Mouse (Mus musculus) heart, postnatal 0 days (tissue): Measurements from ENCODE around the gene Wdr60. TPM values are rescaled to one million over a fixed set of nuclear protein-coding genes. Genes with fewer than 3 reads are reported as not detected.

ENCODE experiments used
- ATAC-seq: fragments of 200-750 bp; cut with Nextera tagmentation; 2 replicates; pipeline ENCODE4 v1.8.0; 2017; ENCODE audit warnings: low read depth, moderate number of reproducible peaks, moderate library complexity; ENCODE audit not compliant: insufficient read depth
- DNase-seq: peaks from one replicate; pipeline ENCODE4 v3.0.0-alpha.2; 2016; ENCODE audit warnings: low spot score
- H3K27ac ChIP-seq: fragments of 300-500 bp; sonication (generic); 2 replicates; pipeline ENCODE4 v1.5.1; 2014; ENCODE audit warnings: low read depth, mild to moderate bottlenecking
- H3K27me3 ChIP-seq: fragments of 300-500 bp; sonication (generic); 2 replicates; pipeline ENCODE4 v1.6.1; 2014; ENCODE audit warnings: low read length, mixed read lengths; ENCODE audit not compliant: control insufficient read depth, insufficient read depth
- H3K36me3 ChIP-seq: fragments of 300-500 bp; sonication (generic); replicated peaks from 2 replicates; pipeline ENCODE4 v1.6.1; 2014; ENCODE audit warnings: low read length, mixed read lengths; ENCODE audit not compliant: control insufficient read depth, insufficient read depth
- H3K4me1 ChIP-seq: fragments of 300-500 bp; sonication (generic); 2 replicates; pipeline ENCODE4 v1.6.1; 2014; ENCODE audit warnings: antibody characterized with exemption; ENCODE audit not compliant: control insufficient read depth, insufficient read depth
- H3K4me2 ChIP-seq: fragments of 300-500 bp; sonication (generic); 2 replicates; pipeline ENCODE4 v1.6.1; 2014; ENCODE audit warnings: low read depth, mild to moderate bottlenecking, low read length, moderate library complexity
- H3K4me3 ChIP-seq: fragments of 300-500 bp; sonication (generic); 2 replicates; pipeline ENCODE4 v1.5.1; 2014; ENCODE audit warnings: low read depth, low read length
- H3K9ac ChIP-seq: fragments of 300-500 bp; sonication (generic); replicated peaks from 2 replicates; pipeline ENCODE4 v1.6.1; 2014; ENCODE audit warnings: low read depth, low read length, mixed read lengths
- H3K9me3 ChIP-seq: fragments of 300-500 bp; sonication (generic); replicated peaks from 2 replicates; pipeline ENCODE4 v1.6.1; 2016; ENCODE audit warnings: low read length; ENCODE audit not compliant: control insufficient read depth
- CTCF ChIP-seq: IDR thresholded peaks from 2 replicates; pipeline ENCODE4 v1.5.1; 2016; ENCODE audit warnings: antibody characterized with exemption, control low read depth, low read depth
- EP300 ChIP-seq: IDR thresholded peaks from 2 replicates; pipeline ENCODE4 v1.6.1; 2016; ENCODE audit warnings: antibody characterized with exemption, low read depth
- WGBS: fragments of 180-500 bp; shearing (Covaris S2); extraction: QIAGEN DNeasy Blood & Tissue Kit; methylation state at CpG from one replicate; pipeline ENCODE4 v1.1.7; 2014; 5-methylcytosine and 5-hydroxymethylcytosine counted together
- polyA plus RNA-seq: library from polyadenylated mRNA; unstranded; fragments of >200 nt; fragmentation: Nextera tagmentation; extraction: Ambion mirVana; gene quantifications from 2 replicates; pipeline ENCODE4 v1.2.1, GENCODE M21; 2015
- total RNA-seq: library from RNA; depleted of rRNA; stranded (reverse); fragments of >200 nt; gene quantifications from 2 replicates; pipeline ENCODE4 v1.2.3, GENCODE M21; 2014; ENCODE audit warnings: low replicate concordance

Wdr60 gene
- total and polyA plus RNA-seq, 2 experiments from 2014 or later: 3.1 TPM; not detected in 1

DNA sequence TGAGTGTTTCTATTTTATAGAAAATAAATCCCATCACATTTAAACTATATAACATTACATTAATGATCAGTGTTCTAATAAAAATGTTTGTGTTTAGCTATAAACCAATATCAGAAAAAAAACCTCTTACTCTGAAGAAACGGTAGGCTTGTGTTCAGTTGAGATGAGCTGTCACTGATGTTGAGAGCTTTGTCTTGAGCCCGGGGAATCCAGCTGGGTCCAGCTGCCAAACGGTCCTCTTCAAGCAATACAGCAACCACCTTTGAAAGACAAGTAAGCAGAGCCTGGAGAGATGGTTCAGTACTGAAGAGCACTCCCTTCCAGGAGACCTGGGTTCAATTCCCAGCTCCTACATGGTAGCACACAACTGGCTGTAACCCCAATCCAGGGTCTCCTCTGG is 33.4 kb downstream of the Wdr60 start:
- no peak for DNase-seq
- WGBS: 67% methylated on average over 3 of the region's 3 CpGs
- no peak overlapping the region for H3K9ac ChIP-seq
- H3K27ac ChIP-seq: no peak overlapping the region
- no peaks in the 10 kb centered on the region for H3K27me3 ChIP-seq
- ATAC-seq: no peak
- H3K4me2 ChIP-seq: no peak overlapping the region
- no peaks in the 10 kb centered on the region for H3K4me1 ChIP-seq
- no peak for TF ChIP-seq EP300
- H3K36me3 ChIP-seq: no peaks in the 10 kb centered on the region
- H3K4me3 ChIP-seq: no peak overlapping the region
- no peaks in the 10 kb centered on the region for H3K9me3 ChIP-seq

DNA sequence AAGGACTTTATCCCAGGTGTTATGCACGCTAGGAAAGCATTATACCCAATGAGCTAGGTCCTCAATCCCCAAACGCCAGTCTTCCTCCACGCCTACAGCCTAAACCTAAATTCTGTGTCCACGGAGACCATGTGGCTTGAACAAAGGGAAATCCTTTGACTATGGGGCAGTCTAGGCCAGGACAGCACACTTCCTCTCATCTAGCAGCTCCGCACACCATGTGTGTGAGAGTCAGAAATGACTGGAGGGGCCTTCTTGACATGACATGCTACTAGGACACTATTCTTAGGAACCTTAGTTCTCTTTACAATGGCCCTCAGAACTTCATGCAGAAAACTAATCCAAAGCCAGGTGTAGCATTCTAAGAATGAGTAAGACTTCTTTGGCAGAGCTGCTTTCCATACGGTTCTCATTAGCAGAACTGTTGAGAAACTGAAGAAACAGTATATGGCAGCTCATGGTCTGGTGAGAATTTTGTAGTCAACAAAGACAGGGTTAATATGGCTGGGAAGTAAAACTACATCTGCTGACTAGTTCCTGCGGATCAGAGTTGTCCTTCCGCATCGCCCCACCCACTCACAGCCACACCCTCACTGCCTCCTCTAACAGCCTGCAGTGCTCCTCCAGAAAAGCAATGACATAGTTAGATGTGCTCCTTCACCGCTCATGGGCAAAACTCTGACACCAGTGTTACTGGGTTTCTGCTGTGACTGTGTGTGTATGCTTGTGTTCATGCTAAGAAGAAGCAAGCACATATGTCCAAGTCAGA is 36.3 kb downstream of the Wdr60 start:
- no peak for ATAC-seq
- H3K27me3 ChIP-seq: no peaks in the 10 kb centered on the region
- H3K4me3 ChIP-seq: no peak overlapping the region
- H3K36me3 ChIP-seq: 0 out of 2 replicates have a peak, but pooled peaks cover 5% of the 10 kb centered on the region
- no peaks in the 10 kb centered on the region for H3K9me3 ChIP-seq
- no peak for DNase-seq
- H3K27ac ChIP-seq: no peak overlapping the region
- no peak overlapping the region for H3K4me2 ChIP-seq
- TF ChIP-seq EP300 (no peak), CTCF (no peak)
- no peaks in the 10 kb centered on the region for H3K4me1 ChIP-seq
- WGBS: 84% methylated on average over 10 of the region's 10 CpGs
- no peak overlapping the region for H3K9ac ChIP-seq

DNA sequence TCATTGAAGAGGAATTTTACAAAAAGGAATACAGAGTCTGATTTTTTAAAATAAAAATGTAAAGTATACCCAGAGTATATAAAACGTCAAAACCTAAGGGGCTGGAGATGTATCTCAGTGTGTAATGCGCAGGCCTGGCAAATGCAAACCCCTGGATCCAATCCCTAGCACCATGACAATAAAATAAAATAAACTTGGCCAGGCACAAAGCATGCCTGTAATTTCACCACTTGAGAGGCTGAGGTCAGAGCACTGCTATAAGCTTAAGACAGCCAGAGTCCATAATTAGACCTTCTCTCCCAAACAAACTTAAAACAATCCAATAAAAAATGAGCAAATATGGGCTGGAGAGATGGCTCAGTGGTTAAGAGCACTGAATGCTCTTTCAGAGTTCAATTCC is 39.7 kb downstream of the Wdr60 start:
- 85% methylated on average over 2 of the region's 2 CpGs for WGBS
- no peak overlapping the region for H3K27ac ChIP-seq
- no peak overlapping the region for H3K9ac ChIP-seq
- 0 out of 2 replicates have a peak, but pooled peaks cover 5% of the 10 kb centered on the region for H3K36me3 ChIP-seq
- DNase-seq (no peak), ATAC-seq (no peak)
- no peak overlapping the region for H3K4me3 ChIP-seq
- TF ChIP-seq CTCF (no peak), EP300 (no peak)
- no peak overlapping the region for H3K4me2 ChIP-seq
- H3K27me3 ChIP-seq: no peaks in the 10 kb centered on the region
- no peaks in the 10 kb centered on the region for H3K9me3 ChIP-seq
- no peaks in the 10 kb centered on the region for H3K4me1 ChIP-seq

DNA sequence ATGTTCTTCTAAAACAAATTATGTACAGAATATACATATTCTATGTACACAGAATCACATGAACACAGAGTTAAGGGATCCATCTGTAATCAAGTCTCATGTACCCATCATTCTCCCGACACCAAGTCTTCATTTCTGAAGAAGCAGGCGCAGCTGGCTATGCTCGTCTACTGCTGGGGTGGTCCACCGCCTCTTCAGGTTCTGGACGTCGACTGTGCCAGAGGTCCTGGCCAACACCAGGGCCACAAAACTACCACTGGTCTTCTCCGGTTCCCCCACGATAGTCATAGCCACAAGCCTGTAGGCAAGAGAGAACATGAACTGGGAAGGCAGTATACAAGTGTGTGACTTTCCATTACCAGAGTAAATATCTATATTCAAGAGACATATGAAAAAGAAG is 55.3 kb downstream of the Wdr60 start:
- DNase-seq (no peak), ATAC-seq (no peak)
- Histone ChIP-seq H3K9me3 (no peaks in the 10 kb centered on the region), H3K27ac (no peak overlapping the region), H3K4me3 (no peak overlapping the region), H3K4me1 (no peaks in the 10 kb centered on the region), H3K9ac (no peak overlapping the region), H3K4me2 (no peak overlapping the region), H3K27me3 (no peaks in the 10 kb centered on the region), H3K36me3 (no peaks in the 10 kb centered on the region)
- 93% methylated on average over 8 of the region's 8 CpGs for WGBS
- TF ChIP-seq CTCF (no peak), EP300 (no peak)

DNA sequence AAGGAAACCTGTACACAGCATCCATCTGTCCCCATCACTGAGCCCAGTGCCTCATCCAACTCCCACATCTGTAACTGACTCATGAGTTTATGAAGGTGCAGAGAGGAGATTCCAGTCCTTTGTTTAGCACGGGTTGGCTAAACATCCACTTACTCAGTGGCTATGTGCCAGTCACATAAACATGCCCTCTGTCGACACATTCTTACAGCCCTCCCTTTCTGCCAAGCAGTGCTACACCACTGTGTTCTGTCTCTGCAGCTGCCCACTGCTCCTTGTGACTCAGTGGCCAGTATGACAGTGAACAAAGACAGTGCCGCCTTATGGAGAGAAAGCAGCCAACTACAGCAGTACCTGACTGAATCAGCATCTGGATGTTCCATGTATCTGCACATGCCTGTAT is 57.1 kb downstream of the Wdr60 start:
- ATAC-seq (no peak), DNase-seq (no peak)
- no peak overlapping the region for H3K4me2 ChIP-seq
- H3K9me3 ChIP-seq: no peaks in the 10 kb centered on the region
- no peak overlapping the region for H3K27ac ChIP-seq
- no peaks in the 10 kb centered on the region for H3K36me3 ChIP-seq
- WGBS: 34% methylated on average over 3 of the region's 3 CpGs
- TF ChIP-seq EP300: no peak
- no peak for TF ChIP-seq CTCF
- no peak overlapping the region for H3K4me3 ChIP-seq
- H3K4me1 ChIP-seq: no peaks in the 10 kb centered on the region
- H3K27me3 ChIP-seq: no peaks in the 10 kb centered on the region
- H3K9ac ChIP-seq: no peak overlapping the region
